Comparison of ENCODE assay signal across 23 mouse cellular contexts in the genomic region with DNA sequence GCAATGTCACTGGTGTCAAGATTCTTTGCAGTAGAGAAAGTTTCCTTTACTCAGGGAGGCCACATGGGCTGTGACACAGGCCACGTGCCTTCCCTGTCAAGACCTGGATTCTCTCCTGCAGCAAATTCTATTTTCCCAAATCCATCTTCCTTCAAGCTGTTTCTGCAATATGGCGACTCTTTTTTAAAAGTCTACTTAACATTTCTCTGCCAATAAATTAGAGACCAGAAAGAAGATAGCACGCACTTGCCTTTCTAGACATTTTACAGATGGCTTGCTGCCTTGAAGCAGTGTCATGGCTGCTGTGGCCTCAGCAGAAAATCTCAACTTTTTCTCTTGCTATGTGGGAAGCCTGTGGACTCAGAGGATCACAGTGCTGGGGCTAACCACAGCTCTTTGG.
DNase-seq lines count a peak whose midpoint lies in the region; ATAC-seq and TF ChIP-seq lines count a peak whose summit lies in the region.
"Had no signal": no experiment of that assay in that cellular context is flagged by ENCODE, and none has a peak within 500 bp of the region (broad histone marks: within the 10 kb centered on the region; RNA-seq: fewer than 3 reads in every experiment).

No protein-coding gene starts in this region.

- no peaks in the 10 kb centered on the region for H3K27me3 ChIP-seq in forebrain, postnatal 0 days (ENCODE audit: insufficient read depth, low read length)
- H3K27me3 ChIP-seq in forebrain, embryonic 12.5 days: no peaks in the 10 kb centered on the region
- H3K27me3 ChIP-seq: embryonic facial prominence, embryonic 12.5 days; heart, embryonic 13.5 days; hindbrain, embryonic 12.5 days had no signal

- peak overlapping the region; percentile 55 for H3K27ac ChIP-seq in forebrain, postnatal 0 days (ENCODE audit: low read depth, low read length)
- no peak overlapping the region for H3K27ac ChIP-seq in forebrain, embryonic 12.5 days
- H3K27ac ChIP-seq: embryonic facial prominence, embryonic 12.5 days; gastrocnemius, adult 2 months; heart, embryonic 13.5 days; hindbrain, embryonic 12.5 days had no signal

- ATAC-seq in forebrain, postnatal 0 days: peak; percentile 82
- no peak for ATAC-seq in forebrain, embryonic 12.5 days (ENCODE audit: low FRiP score)
- ATAC-seq: CD4-positive, CD25-positive, alpha-beta regulatory T cell, adult 4 months; hindbrain, embryonic 16.5 days; inflammation-experienced regulatory T-cells, adult 6 months; intestine, postnatal 0 days had no signal

- H3K36me3 ChIP-seq in forebrain, postnatal 0 days (ENCODE audit: insufficient read depth): no peaks in the 10 kb centered on the region
- H3K36me3 ChIP-seq in forebrain, embryonic 12.5 days (replicated peaks): no peaks in the 10 kb centered on the region
- H3K36me3 ChIP-seq: embryonic facial prominence, embryonic 12.5 days; G1E; heart, embryonic 13.5 days; hindbrain, embryonic 12.5 days had no signal

- H3K4me1 ChIP-seq in forebrain, postnatal 0 days (ENCODE audit: insufficient read depth): no peaks in the 10 kb centered on the region
- no peaks in the 10 kb centered on the region for H3K4me1 ChIP-seq in forebrain, embryonic 12.5 days
- H3K4me1 ChIP-seq: embryonic facial prominence, embryonic 12.5 days; hindbrain, embryonic 12.5 days had no signal

- WGBS in forebrain, postnatal 0 days: 53% methylated on average over 3 of the region's 3 CpGs
- 89% methylated on average over 3 of the region's 3 CpGs for WGBS in forebrain, embryonic 12.5 days

- DNase-seq in forebrain, postnatal 0 days: peak; percentile 72
- DNase-seq in layer of hippocampus, adult 9-11 months: peak; percentile 21
- no peak for DNase-seq in layer of hippocampus, postnatal 10 days (ENCODE audit: low spot score in 2 of 2)
- peak; percentile 26 for DNase-seq in right cerebral cortex, postnatal 4 days
- DNase-seq in right cerebral cortex, postnatal 36 days (ENCODE audit: low spot score in 2 of 2): no peak
- no peak for DNase-seq in B cell, adult 2 months
- DNase-seq: adrenal gland, adult 8-10 months; adrenal gland, postnatal 36 days; cerebellum, adult 11-12 months; cerebellum, adult 9-10 months; cerebellum, postnatal 25 days; gastrocnemius, adult 2 months; gastrocnemius, postnatal 25 days; heart, postnatal 4 days had no signal

- no peak for TF ChIP-seq CTCF in forebrain, postnatal 0 days (IDR thresholded peaks at IDR 0.05; ENCODE audit: low read depth)

- H3K4me2 ChIP-seq in forebrain, postnatal 0 days (ENCODE audit: low read depth): no peak overlapping the region
- no peak overlapping the region for H3K4me2 ChIP-seq in forebrain, embryonic 12.5 days
- H3K4me2 ChIP-seq: embryonic facial prominence, embryonic 12.5 days; heart, embryonic 13.5 days; hindbrain, embryonic 12.5 days had no signal

- H3K9me3 ChIP-seq in forebrain, postnatal 0 days (ENCODE audit: low read length): no peaks in the 10 kb centered on the region
- H3K9me3 ChIP-seq in forebrain, embryonic 12.5 days: no peaks in the 10 kb centered on the region
- H3K9me3 ChIP-seq: embryonic facial prominence, embryonic 12.5 days; heart, embryonic 13.5 days; hindbrain, embryonic 12.5 days had no signal

- no peak overlapping the region for H3K9ac ChIP-seq in forebrain, postnatal 0 days
- no peak overlapping the region for H3K9ac ChIP-seq in forebrain, embryonic 12.5 days
- H3K9ac ChIP-seq: embryonic facial prominence, embryonic 12.5 days; heart, embryonic 13.5 days; hindbrain, embryonic 12.5 days had no signal

- no peak overlapping the region for H3K4me3 ChIP-seq in forebrain, postnatal 0 days (ENCODE audit: low read depth, low read length)
- no peak overlapping the region for H3K4me3 ChIP-seq in forebrain, embryonic 12.5 days (replicated peaks)
- H3K4me3 ChIP-seq: embryonic facial prominence, embryonic 12.5 days; gastrocnemius, adult 2 months; heart, embryonic 13.5 days; hindbrain, embryonic 12.5 days had no signal

Comparison
In these comparisons a context has a peak if more than half of its experiments do, and no peak if none do; other contexts are left out.
1. DNase-seq: peak in forebrain, postnatal 0 days (single experiment), layer of hippocampus, adult 9-11 months (single experiment) and right cerebral cortex, postnatal 4 days (single experiment); none in layer of hippocampus, postnatal 10 days (0 of 2), right cerebral cortex, postnatal 36 days (0 of 2) and B cell, adult 2 months (0 of 2).